Mouse (Mus musculus) testis, postnatal 14 days (tissue): ENCODE measurements around the gene Fndc8.
"Not testable (repeated sequence)": the region's sequence is repeated elsewhere in the genome, so short reads cannot be mapped to it uniquely, and the experiment has no call there.

Experiments
- DNase-seq: peaks from one replicate; pipeline ENCODE4 v3.0.0; 2021; ENCODE audit warnings: low spot score

Fndc8 gene

DNA sequence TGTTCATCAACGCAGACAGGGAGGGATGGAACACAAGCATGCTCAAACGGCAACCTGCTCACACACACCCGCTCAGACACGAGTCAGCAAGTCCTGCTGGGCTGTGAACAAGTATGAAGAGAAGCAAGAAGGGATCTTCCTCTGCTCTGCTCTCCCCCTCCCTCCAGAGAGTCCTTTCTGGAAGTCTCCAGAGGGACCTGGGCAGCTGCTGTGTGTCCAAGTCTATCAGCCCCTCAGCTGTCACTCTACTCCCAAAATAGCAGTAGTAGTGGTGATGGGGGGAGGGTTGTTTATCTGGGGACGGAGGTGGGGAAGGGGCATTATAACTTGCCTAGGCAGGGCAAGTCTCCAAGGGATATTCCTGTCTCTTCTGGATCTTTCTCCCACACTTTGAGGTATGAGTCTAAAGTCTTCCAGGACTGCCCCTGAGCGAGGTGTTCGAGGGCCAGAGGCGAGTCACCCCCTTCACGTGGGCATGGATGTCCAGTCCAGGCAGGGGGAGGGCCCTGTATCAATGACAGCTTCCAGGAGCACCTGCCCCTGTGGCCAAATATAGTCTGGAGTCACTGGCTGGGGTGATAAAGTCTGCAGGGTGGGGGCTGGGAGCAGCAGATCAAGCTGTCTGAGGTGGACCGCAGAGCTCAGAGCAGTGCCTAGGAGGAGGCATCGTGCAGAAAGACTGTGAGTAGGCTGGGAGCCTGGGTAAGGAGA, 18.9 kb downstream of the Fndc8 start:
- no peak for DNase-seq

DNA sequence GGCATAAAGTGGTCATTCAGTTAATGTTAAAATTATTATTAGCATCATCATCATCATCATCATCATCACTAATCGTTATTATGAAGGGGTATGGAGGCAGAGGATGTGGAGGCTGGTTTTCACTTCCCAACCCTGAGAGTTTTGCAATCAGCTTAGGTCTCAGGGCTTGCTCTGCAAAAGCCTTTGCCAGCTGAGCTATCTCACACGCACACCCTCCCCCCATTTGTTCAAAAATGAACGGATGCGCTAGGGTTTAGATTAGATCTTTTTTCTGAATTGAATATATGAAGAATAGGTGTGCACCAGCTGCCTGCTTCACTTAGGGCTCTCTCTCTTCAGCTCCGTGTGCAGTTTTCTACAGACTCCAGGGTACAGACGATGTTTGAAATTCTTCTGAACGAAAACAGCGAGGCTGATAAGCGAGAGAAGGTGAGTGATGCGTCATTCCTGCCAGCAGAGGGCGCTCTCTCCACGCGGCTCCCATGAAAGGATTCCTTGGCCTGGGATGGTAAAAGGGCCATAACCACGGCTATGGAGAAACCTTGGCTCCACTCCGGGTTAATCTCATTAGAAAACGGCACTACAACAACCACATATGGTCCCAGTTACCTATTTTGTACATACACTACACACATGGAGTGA, 22.9 kb downstream of the Fndc8 start:
- peak; percentile 62 for DNase-seq

GRCm38 (mm10) chr11:82920768-82921167, 28.8 kb downstream of the Fndc8 start:
- DNase-seq, result no peak

- DNase-seq, result no peak
Measured at GRCm38 (mm10) chr11:82921691-82922090, 29.8 kb downstream of the Fndc8 start.

- DNase-seq, result not testable (repeated sequence)
Measured at GRCm38 (mm10) chr11:82923910-82924309, 32.0 kb downstream of the Fndc8 start.

DNA sequence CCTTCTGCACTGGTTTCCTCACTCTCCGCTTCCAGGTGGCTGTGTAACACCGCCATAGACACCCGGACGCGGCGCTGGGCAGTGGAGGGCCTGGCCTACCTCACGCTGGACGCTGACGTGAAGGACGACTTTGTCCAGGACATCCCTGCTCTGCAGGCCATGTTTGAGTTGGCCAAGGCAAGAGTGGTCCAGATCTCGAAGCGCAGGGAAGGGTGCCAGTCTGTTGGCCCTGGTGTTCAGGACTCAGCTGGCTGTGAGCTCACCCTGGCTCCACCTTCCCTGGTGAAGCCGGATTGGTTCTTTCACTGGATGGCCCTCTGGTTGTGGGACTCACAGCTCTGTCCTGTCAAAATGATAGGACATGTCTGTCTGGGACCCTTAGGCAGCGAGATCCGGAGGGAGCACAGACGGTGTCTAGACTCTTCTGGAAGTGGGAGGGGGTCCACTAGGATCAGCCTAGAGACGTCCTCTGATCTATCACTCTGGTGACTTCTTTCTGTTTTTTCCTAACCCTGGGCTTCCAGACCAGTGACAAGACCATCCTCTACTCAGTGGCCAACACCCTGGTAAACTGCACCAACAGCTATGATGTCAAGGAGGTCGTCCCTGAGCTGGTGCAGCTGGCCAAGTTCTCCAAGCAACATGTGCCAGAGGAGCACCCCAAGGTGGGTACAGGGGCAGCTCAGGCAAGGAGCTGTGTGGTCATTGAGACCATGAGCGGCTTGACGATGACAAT, 37.1 kb downstream of the Fndc8 start:
- DNase-seq, result no peak

DNA sequence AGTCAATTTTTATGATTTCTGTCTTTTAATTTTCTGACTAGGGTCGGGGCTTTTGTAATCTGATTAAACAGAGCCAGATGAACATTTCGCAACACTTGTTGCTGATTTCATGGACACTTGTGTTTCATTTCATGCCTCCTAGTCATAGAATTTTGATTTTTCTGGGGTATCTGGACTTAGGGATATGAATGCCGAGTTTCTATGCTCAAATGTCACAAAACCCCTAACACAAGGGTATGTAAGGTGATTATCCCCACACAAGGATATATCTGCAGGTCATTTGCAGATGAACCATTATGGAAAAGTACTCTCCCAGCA, 37.7 kb downstream of the Fndc8 start:
- no peak for DNase-seq

GRCm38 (mm10) chr11:82930391-82930955, 38.5 kb downstream of the Fndc8 start:
- DNase-seq, result not testable (repeated sequence)

DNA sequence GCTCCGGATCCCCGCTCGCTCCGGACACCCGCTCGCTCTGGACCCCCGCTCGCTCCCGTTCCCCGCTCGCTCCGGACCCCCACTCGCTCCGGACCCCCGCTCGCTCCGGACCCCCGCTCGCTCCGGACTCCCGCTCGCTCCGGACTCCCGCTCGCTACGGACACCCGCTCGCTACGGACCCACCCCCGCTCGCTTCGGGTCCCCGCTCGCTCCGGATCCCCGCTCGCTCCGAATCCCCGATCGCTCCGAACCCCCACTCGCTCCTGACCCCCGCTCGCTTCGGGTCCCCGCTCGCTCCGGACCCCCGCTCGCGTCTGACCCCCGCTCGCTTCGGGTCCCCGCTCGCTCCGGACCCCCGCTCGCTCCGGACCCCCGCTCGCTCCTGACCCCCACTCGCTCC, 39.2 kb downstream of the Fndc8 start:
- DNase-seq, result not testable (repeated sequence)

DNA sequence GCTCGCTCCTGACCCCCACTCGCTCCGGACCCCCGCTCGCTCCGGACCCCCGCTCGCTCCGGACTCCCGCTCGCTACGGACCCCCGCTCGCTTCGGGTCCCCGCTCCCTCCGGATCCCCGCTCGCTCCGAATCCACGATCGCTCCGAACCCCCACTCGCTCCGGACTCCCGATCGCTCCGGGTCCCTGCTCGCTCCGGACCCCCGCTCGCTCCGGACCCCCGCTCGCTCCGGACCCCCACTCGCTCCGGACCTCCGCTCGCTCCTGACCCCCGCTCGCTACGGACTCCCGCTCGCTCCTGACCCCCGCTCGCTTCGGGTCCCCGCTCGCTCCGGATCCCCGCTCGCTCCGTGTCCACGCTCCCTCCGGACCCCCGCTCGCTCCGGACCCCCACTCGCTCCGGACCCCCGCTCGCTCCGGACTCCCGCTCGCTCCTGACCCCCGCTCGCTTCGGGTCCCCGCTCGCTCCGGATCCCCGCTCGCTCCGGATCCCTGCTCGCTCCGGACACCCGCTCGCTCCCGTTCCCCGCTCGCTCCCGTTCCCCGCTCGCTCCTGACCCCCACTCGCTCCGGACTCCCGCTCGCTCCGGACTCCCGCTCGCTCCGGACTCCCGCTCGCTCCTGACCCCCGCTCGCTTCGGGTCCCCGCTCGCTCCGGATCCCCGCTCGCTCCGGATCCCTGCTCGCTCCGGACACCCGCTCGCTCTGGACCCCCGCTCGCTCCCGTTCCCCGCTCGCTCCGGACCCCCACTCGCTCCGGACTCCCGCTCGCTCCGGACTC, 39.9 kb downstream of the Fndc8 start:
- DNase-seq, result not testable (repeated sequence)

GRCm38 (mm10) chr11:82933186-82933585, 41.3 kb downstream of the Fndc8 start:
- no peak for DNase-seq

DNA sequence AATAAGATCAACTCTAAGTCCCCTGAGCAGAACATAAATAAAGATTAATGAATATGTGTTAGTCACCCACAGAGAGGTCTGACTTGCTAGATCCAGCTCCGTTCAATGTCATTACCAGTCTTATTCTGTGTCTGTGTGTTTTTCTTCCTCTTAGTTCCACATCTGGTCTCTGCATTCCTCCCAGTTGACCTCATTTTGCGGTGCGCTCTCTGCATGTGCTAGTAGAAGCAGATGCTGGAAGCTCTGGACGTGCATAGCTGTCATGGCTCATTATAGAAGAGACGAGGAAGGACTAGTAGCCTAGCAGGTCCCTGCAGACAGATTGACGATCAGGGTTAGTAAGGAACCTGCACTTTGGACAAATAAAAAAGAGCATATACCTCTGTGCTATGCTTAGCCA, 51.4 kb downstream of the Fndc8 start:
- no peak for DNase-seq

- DNase-seq, result no peak
Measured at GRCm38 (mm10) chr11:82945636-82946035, 53.7 kb downstream of the Fndc8 start.

GRCm38 (mm10) chr11:82947457-82947856, 55.5 kb downstream of the Fndc8 start:
- DNase-seq, result no peak

- DNase-seq, result no peak
Measured at GRCm38 (mm10) chr11:82949036-82949435, 57.1 kb downstream of the Fndc8 start.
